Mouse (Mus musculus): ENCODE results near the gene Acot9. TPM values are rescaled to one million over a fixed set of nuclear protein-coding genes. Genes with fewer than 3 reads are reported as not detected.

Gene Acot9
- polyA plus RNA-seq (2012; rRNA removed) = 44.2 and 54.5 TPM in 2 replicates

GRCm38 (mm10) chrX:155262235-155262914 is at the start of gene Acot9:
Gene Acot9 (plus strand): TSS chrX:155262443.
- DNase-seq (ENCODE audit: low read depth) = no peak

DNA sequence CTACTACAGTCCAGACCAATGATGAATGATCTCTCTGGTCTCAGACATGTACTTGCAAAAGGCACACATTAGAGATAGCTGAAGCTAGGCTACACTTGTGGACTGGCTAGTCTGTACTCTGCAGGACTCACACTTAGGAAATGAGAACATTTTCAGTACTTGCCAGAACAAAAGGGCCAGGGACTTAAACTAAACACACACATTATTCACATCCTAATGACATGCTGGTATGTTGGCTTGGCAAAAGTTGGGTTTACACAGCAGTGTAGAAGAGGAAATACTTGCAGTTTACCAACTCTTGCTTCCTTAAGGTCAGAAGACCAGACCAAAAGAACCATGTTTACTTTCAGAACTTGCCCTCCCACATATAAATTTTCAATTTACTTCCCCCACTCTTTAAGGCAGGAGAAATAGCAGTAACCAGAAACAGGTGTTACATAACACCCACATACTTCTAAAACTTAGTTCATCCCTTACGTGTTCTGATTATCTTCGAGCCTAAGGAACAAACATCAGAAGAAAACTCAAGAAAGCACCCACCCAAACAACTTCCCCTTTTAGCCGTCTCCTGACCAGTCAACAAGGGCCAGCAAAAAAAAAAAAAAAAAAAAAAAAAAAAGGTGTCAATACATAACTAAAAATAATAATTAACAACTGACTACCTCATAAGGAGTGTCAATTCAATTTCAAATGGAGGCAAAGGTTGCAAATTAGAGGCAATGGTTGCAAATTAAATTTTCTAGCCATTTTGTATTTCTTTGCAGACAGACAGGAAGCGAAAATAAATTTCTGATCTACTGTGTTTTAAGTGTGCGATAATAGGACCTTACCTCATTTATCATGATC is 47.7 kb upstream of the Acot9 start:
- DNase-seq (ENCODE audit: low read depth) = no peak

DNA sequence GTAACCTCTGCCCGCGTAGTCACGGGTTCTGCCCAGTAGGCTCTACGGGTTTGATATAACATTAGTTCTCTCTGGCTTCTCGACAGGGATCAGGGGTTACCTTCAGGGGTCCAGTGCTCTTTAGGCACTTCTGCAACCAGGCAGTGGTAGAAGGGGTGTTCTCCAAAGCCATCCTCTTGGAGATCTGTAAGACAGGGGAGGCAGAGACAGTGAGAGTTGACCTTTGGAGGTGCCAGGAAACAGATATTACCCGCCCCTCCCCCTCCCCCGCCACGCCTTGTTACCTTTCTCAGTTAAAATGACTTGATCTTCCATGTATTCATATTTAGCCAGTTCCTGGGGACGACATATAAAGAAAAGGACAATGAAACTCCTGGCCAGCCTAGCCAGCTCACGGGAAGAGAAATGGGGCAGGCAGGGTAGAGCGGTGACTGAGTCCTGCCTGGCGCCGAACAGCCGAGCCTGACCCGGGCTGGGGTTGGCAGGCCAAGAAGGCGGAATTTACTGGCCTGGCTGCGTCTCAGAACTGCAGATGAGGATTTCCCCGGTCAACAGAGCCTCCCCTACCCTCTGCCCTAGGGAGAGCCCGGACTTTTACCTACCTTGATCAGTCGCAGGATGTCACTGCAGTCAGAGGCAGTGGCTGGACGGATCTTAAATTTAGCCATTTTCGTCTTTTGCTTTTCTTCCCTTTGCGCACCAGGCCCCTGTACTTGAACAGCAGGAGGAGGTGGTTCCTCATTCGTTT is 46.6 kb upstream of the Acot9 start:
- no peak for DNase-seq (ENCODE audit: low read depth)

DNA sequence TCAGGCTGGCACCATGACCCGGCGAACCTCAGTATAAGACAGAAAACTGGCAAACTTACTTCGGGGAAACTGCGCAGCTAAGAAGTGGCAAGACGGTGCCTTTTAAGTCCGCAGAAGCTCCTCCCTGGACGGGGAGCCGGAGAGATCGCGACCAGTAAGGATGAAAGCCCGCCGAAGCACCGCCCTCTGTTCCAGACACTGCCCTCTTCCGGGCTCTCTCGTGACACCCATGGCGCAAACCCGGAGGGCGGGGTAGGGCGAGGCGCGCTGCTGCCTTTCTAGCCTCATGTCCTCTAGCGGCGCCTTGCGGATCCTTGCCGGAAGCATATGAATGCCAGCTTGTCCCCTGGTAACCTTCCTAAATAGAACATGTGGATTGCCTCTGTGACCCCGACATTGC is 46.0 kb upstream of the Acot9 start, which contains the start of gene Sat1:
Sat1 (minus strand) TSS at position 179 of the 400 bp plus-strand sequence.
- no peak for DNase-seq (ENCODE audit: low read depth)

- no peak for DNase-seq (ENCODE audit: low read depth)
Measured at GRCm38 (mm10) chrX:155218277-155218676, 44.0 kb upstream of the Acot9 start.

DNA sequence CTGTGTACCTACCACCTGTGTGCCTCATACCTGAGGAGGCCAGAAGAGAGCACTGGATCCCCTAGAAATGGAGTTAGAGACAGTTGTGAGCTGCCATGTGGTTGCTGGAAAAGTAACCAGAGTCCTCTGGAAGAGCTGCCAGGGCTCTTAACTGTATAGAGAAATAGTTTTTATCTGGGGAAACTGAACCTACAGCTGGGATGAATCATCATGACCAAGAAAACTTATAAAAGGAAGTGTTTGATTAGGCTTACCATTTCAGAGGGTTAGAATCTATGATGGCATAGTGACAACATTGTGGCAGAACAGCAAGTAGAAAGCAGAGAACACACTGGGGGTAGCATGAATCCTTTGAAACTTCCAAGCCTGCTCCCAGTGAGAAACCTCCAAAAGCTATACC is 5.4 kb upstream of the Acot9 start:
- DNase-seq (ENCODE audit: low read depth) = no peak

GRCm38 (mm10) chrX:155262915-155263252 is 641 bp downstream of the Acot9 start:
- no peak for DNase-seq (ENCODE audit: low read depth)

DNA sequence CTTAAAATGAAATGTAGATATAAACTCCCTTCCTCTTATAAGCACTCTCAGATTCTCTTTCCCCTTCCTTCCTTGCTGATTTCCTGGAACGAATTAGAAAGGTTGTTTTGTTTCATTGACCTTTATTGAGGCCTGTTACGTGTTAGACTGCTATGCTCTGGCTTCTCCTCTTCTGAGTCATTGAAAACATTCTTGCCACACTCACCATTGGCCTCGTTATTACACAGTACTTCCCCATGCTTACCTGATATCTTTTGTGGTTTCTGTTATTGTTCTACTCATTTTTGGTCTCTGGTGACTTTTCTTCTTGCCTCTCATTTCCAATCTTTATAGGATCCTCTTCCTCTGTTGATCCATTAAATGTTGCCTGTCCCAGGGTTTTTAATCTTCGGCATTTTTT is 16.2 kb downstream of the Acot9 start:
- DNase-seq (ENCODE audit: low read depth) = no peak

GRCm38 (mm10) chrX:155280427-155281044 is 18.3 kb downstream of the Acot9 start:
- no peak for DNase-seq (ENCODE audit: low read depth)

- DNase-seq (ENCODE audit: low read depth) = no peak
Measured at GRCm38 (mm10) chrX:155306390-155306789, 44.1 kb downstream of the Acot9 start.

GRCm38 (mm10) chrX:155318005-155318404 is 55.8 kb downstream of the Acot9 start:
- DNase-seq (ENCODE audit: low read depth) = no peak

DNA sequence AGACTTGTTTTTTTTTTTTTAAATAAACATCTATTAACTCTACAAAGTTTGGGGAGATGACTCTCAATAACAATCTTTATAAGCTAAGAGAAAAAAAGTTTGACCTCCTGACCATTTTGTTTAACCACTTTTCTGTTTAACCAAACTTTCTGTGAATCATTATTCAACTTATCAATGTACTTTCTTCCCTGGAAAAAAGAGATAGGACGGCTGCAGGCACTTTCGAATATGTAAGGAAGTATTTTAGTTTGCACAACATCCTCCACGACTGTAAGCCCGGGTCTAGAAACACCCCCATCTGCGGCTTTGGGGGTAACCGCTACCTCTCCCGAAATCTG is 75.3 kb downstream of the Acot9 start:
- no peak for DNase-seq (ENCODE audit: low read depth)

- no peak for DNase-seq (ENCODE audit: low read depth)
Measured at GRCm38 (mm10) chrX:155337905-155338721, 75.9 kb downstream of the Acot9 start.

GRCm38 (mm10) chrX:155340654-155341053 is 78.4 kb downstream of the Acot9 start, which contains the start of gene Prdx4:
Gene Prdx4 (minus strand): TSS chrX:155340754.
- no peak for DNase-seq (ENCODE audit: low read depth)

DNA sequence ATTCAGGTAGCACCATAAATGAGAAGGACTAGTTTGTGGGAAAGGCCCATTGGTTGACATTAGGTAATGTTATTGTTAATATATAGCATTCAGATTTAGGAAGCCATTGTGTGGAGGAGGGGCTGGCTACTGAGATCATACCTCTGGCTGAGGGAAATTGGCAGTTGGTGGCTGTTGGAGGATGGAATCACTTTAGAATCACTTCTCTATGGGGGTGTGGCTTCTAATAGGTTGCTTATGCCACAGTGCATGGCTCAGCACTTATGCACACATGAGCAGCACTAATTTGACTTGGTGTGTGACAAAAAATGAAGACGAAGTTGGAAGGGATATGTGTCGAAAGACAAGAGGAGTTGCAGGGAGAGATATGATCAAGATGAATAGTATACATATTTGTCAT is 84.0 kb downstream of the Acot9 start:
- DNase-seq (ENCODE audit: low read depth) = no peak

Other genes starting within 250 kb of the Acot9 start
- gene Magea5, start 199.3 kb upstream of the Acot9 start, polyA plus RNA-seq (2012; rRNA removed) = not detected in 2 replicates
- gene Magea1, start 172.7 kb upstream of the Acot9 start, polyA plus RNA-seq (2012; rRNA removed) = not detected in 2 replicates
- not detected in 2 replicates for gene Magea2, start 168.8 kb upstream of the Acot9 start, polyA plus RNA-seq (2012; rRNA removed)
- gene Cldn34b2, start 134.0 kb upstream of the Acot9 start, polyA plus RNA-seq (2012; rRNA removed) = 0.23 TPM in 1 of 2 replicates, not detected in the other
- gene Sat1, start 46.0 kb upstream of the Acot9 start, polyA plus RNA-seq (2012; rRNA removed) = 174 and 201 TPM in 2 replicates
- gene Prdx4, start 78.3 kb downstream of the Acot9 start, polyA plus RNA-seq (2012; rRNA removed) = 54.0 and 54.9 TPM in 2 replicates